Mouse (Mus musculus): ENCODE results near the gene Ptpn1.

The Ptpn1 gene

GRCm38 (mm10) chr2:168003431-168003830, 71.6 kb downstream of the Ptpn1 start:
- in situ Hi-C loops (cut with MboI; ENCODE audit: low sequenced_read_pairs), result no loop called here

GRCm38 (mm10) chr2:168004369-168004768, 72.5 kb downstream of the Ptpn1 start:
- in situ Hi-C loops (cut with MboI; ENCODE audit: low sequenced_read_pairs), result no loop called here

GRCm38 (mm10) chr2:168005005-168005404, 73.1 kb downstream of the Ptpn1 start:
- in situ Hi-C loops (cut with MboI; ENCODE audit: low sequenced_read_pairs), result no loop called here

DNA sequence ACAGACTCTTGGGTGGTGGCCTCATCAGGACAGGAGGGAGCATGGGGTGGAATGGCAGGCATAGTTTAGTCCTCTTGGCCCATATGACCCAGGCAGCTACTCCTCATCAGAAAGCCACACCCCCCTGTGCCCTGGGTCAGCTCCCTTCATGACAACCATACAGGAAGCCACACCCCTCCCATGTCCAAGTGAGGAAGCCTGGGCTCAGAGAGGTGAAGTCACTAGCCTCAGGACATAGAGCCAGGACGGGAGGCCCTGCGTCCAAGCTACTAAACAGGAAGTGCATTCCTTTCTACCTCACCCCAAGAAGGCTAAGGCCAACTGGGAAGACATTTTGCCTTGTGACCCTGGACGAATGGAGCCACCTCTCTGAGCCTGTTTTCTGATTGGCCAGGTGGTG, 73.8 kb downstream of the Ptpn1 start:
- in situ Hi-C loops (cut with MboI; ENCODE audit: low sequenced_read_pairs), result no loop called here

- in situ Hi-C loops (cut with MboI; ENCODE audit: low sequenced_read_pairs), result no loop called here
Measured at GRCm38 (mm10) chr2:168006489-168006888, 74.6 kb downstream of the Ptpn1 start.

DNA sequence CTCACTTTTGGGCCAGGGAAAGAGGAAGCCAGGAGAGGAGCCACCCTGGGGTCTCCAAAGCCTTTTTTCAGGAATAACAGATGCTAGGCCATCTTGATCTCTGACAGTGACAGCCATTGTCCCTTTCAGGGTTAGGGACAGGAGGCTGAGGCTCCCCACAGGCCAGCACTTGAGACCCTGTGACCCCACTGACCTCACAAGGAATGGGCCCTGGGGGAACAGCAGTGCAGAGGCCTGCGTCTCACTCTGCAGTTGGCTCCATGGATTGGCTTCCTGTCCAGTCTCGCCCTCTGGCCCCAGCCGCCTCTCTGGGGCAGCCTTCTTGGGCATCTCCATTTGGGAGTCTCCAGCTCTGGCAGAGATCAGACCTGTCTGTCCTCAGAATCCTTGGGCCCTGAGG, 76.3 kb downstream of the Ptpn1 start:
- in situ Hi-C loops (cut with MboI; ENCODE audit: low sequenced_read_pairs), result no loop called here

GRCm38 (mm10) chr2:168009936-168010668, 78.2 kb downstream of the Ptpn1 start, which contains the start of gene Ripor3:
Gene Ripor3 (minus strand): TSS chr2:168010618.
- in situ Hi-C loops (cut with MboI; ENCODE audit: low sequenced_read_pairs), result no loop called here

DNA sequence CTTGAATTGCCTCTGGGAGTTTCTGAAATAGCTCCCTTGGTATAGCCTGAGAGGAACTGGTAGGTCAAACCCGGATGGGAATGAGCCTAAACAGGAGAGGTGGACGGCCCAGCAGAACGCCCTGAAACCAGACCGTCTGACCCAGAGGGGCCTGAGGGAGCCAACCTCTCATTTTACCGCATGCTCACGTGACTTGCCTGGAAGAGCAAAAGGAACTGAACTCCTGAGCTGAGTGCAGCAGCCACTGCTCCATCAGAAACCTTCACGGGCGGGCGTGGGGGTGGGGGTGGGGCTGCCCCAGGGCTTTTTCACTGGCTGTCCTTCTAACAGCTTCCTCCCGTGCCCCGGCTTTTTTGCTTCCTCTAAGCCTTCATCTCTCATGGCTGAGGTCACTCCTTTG, 79.0 kb downstream of the Ptpn1 start:
- in situ Hi-C loops (cut with MboI; ENCODE audit: low sequenced_read_pairs), result no loop called here

DNA sequence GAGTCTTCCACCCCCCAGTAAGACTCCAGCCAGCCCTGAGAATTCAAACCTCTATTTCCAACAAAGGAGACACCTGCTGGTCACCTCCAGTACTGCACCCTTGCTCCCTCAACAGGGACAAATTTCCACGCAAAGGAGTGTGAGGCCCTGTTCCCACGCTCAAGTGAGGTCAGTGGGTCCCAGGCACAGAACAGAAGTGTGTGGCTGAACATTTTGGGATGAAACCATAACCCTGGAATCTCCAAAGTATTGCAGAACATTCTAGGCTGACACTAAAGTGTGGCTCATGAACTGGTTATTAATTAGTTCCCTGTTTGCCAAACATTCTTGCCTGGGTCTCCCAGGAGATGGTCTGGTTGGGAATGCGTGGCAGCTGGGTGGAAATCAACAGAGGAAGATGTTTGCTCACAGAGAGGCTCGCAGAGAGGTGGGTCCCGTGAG, 85.1 kb downstream of the Ptpn1 start:
- in situ Hi-C loops (cut with MboI; ENCODE audit: low sequenced_read_pairs), result no loop called here

DNA sequence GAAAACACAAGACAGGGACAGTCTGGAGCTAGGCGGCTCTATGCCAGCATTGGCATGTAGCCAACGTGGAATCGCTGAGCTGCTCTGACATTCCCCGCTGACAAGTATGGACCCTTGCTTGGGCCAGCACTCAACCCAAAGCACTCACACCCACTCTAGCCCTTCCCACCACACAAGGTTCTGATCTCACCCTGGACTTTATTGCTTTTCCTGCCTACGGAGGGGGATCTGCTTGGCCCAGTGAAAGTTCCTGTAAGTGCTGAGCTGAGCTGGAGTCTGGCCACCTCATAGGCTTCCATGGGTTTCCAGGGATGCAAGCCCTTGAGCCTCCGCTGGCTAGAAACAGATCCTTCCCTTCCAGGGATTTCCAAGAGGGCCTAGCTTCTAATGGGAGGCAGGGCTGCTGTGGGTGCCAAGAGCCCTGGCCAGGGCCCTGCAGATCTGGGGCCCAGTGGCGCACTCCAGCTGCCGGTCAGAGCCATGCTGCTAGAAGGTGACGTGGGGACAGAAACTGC, 87.4 kb downstream of the Ptpn1 start:
- in situ Hi-C loops (cut with MboI; ENCODE audit: low sequenced_read_pairs), result no loop called here

DNA sequence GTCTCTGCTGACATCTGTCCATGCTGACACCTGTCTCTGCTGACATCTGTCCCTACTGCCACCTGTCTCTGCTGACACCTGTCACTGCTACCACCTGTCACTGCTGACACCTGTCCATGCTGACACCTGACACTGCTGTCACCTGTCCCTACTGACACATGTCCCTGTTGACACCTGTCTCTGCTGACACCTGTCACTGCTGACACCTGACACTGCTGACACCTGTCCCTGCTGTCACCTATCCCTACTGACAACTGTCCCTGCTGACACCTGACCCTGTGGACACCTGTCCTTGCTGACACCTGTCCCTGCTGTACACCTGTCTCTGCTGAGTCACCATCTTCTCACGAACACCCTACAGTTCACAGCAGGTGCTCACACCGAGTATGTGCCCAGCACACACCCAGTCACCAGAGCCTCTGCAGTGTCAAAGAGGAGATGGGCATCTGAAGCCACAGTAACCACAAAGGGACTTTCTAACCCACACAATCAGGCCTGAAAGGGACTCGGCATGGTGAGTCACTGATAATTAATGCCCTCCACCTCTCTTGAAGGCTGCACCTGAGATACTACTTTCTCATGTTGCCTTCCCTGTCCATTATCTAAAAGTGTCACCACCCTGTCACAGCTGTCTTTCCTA, 92.0 kb downstream of the Ptpn1 start:
- in situ Hi-C loops (cut with MboI; ENCODE audit: low sequenced_read_pairs), result no loop called here

- in situ Hi-C loops (cut with MboI; ENCODE audit: low sequenced_read_pairs), result no loop called here
Measured at GRCm38 (mm10) chr2:168025174-168025573, 93.3 kb downstream of the Ptpn1 start.

DNA sequence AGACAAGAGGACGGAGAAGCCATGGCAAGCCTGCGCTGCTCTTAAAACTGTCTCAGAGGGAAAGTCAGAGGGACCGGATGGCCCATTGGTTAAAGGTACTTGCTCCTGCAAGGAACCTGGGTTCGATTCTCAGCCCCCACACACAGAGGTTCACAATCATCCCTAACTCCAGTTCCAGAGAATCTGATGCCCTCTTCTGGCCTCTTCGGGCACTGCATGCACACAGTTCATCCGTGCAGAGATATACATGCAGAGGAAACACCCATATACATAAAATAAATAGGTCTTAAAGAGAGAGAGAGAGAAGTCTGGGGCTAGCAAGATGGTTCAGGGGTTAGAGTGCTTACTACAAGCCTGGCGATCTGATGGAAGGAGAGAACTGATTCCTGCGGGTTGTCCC, 94.0 kb downstream of the Ptpn1 start:
- in situ Hi-C loops (cut with MboI; ENCODE audit: low sequenced_read_pairs), result no loop called here

GRCm38 (mm10) chr2:168026467-168026866, 94.6 kb downstream of the Ptpn1 start:
- in situ Hi-C loops (cut with MboI; ENCODE audit: low sequenced_read_pairs), result no loop called here

- in situ Hi-C loops (cut with MboI; ENCODE audit: low sequenced_read_pairs), result no loop called here
Measured at GRCm38 (mm10) chr2:168028376-168028775, 96.5 kb downstream of the Ptpn1 start.

Measured in CH12F3 (cell line).